Mouse (Mus musculus) monocyte, adult 5-6 weeks (primary cell): ENCODE results near the gene Setd1b. TPM values are rescaled to one million over a fixed set of nuclear protein-coding genes. Genes with fewer than 3 reads are reported as not detected.

ENCODE experiments used
- ATAC-seq: fragments of 153-309, 156-312 bp; replicated peaks from 2 replicates; pipeline ENCODE4 v1.8.0; 2017; ENCODE audit warnings: mild to moderate bottlenecking; ENCODE audit not compliant: low TSS enrichment, insufficient number of reproducible peaks, severe bottlenecking, poor library complexity, low FRiP score
- total RNA-seq: library from RNA; stranded (forward); fragments of 200-1000, 200-491, 200-594 nt; gene quantifications from 3 replicates; pipeline ENCODE4 v1.2.3, GENCODE M21; 2017

Setd1b gene
- total RNA-seq, 1 experiment from 2014 or later = 2.4 TPM

- ATAC-seq = no peak
Observed at GRCm38 (mm10) chr5:123137910-123138229, 4.1 kb upstream of the Setd1b start.

GRCm38 (mm10) chr5:123138230-123138911, 3.6 kb upstream of the Setd1b start:
- no peak for ATAC-seq

GRCm38 (mm10) chr5:123138953-123139721, 2.9 kb upstream of the Setd1b start:
- peak; percentile 25; the same call in 1 of the 2 replicates for ATAC-seq

GRCm38 (mm10) chr5:123139722-123140627, 2.0 kb upstream of the Setd1b start:
- ATAC-seq = no peak

- ATAC-seq = peak; percentile 49
Observed at GRCm38 (mm10) chr5:123140694-123141554, 1.1 kb upstream of the Setd1b start.

GRCm38 (mm10) chr5:123141555-123142160, 335 bp upstream of the Setd1b start:
- no peak for ATAC-seq

- no peak for ATAC-seq
Observed at GRCm38 (mm10) chr5:123143251-123143970, 1.4 kb downstream of the Setd1b start.

GRCm38 (mm10) chr5:123143971-123144745, 2.2 kb downstream of the Setd1b start:
- ATAC-seq = no peak

- 0 out of 2 replicates have a peak, but pooled peaks have one; percentile 23 for ATAC-seq
Observed at GRCm38 (mm10) chr5:123144746-123145590, 3.0 kb downstream of the Setd1b start.

GRCm38 (mm10) chr5:123146357-123146756, 4.4 kb downstream of the Setd1b start:
- no peak for ATAC-seq

GRCm38 (mm10) chr5:123147569-123147968, 5.6 kb downstream of the Setd1b start:
- no peak for ATAC-seq

GRCm38 (mm10) chr5:123148073-123148722, 6.2 kb downstream of the Setd1b start:
- no peak for ATAC-seq

GRCm38 (mm10) chr5:123149451-123150400, 7.7 kb downstream of the Setd1b start:
- ATAC-seq = peak; percentile 38

- peak; percentile 9; the same call in 1 of the 2 replicates for ATAC-seq
Observed at GRCm38 (mm10) chr5:123150641-123151040, 8.6 kb downstream of the Setd1b start.
